Mouse (Mus musculus): ENCODE data around the gene Clta. TPM values are rescaled to one million over a fixed set of nuclear protein-coding genes. Genes with fewer than 3 reads are reported as not detected.
A peak's percentile ranks its signal among the peaks of the same experiment; 100 is the strongest.

The Clta gene
- polyA plus RNA-seq, 1 experiment from 2014 or later = 365 TPM

DNA sequence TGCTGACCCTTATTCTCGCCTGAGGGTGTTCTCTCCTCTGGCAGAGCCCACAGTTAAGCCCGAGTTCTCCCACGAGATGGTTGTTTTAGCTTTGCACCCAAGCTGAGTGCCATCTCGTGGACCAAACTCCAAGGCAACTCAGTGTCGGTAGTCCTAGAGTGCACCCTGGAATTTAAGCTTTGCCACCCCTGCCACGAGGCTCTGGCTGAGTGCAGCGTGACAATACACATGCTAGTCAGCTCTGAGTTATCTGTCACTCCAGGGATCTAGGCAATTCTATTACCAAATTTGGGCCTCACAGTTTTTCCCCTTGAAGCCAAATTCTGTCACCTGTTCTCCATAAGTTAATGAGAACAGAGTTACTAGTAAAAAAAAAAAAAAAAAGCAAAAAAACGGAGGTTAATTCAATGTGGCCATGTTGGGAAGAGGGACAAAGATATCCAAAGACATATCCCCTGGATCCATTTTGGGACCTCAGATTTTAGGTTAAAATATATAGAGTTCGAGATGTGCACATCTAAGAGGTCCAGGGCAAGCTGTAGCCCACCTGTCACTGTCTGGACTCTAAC lies 68.7 kb downstream of the Clta start:
- 12% methylated on average over 9 of the region's 9 CpGs for WGBS
- H3K9ac ChIP-seq = peak overlapping the region; percentile 83
- no peaks in the 10 kb centered on the region for H3K36me3 ChIP-seq (replicated peaks; ENCODE audit: control insufficient read depth, insufficient read depth)

DNA sequence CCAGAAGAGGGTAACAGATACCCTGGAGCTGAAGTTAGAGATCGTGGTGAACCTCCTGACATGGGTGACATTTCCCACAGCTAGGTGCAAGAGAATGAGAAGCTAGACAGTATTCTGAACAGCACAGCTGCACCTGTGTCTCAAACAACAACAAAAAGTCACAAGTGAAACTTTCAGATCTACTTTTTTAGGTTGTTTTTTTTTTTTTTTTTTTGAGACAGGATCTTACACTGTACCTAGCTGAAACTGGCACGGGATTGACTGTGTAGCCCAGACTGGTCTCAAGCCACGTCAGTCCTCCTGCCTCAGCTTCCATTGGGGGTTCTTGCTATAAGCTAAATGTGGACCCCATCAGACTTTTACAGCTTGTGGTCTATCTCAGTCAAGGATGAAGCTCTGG lies 69.5 kb downstream of the Clta start:
- no peak for ATAC-seq (ENCODE audit: low FRiP score)
- WGBS = 89% methylated on average over 3 of the region's 3 CpGs
- Histone ChIP-seq H3K4me2 (replicated peaks) (no peak overlapping the region), H3K9ac (no peak overlapping the region), H3K27me3 (ENCODE audit: control insufficient read depth, insufficient read depth, low read length) (no peaks in the 10 kb centered on the region), H3K4me1 (replicated peaks; ENCODE audit: control insufficient read depth, insufficient read depth, low read length) (peaks cover 19% of the 10 kb centered on the region), H3K4me3 (replicated peaks; ENCODE audit: low read length) (no peak overlapping the region), H3K27ac (no peak overlapping the region), H3K36me3 (replicated peaks; ENCODE audit: control insufficient read depth, insufficient read depth) (no peaks in the 10 kb centered on the region), H3K9me3 (ENCODE audit: control insufficient read depth, low read length) (no peaks in the 10 kb centered on the region)
- no peak for DNase-seq (ENCODE audit: low spot score)

More for the DNA sequence above, 68.7 kb downstream of the Clta start:
- Histone ChIP-seq H3K4me3 (replicated peaks; ENCODE audit: low read length) (peak overlapping the region; percentile 80), H3K27me3 (ENCODE audit: control insufficient read depth, insufficient read depth, low read length) (no peaks in the 10 kb centered on the region), H3K4me2 (replicated peaks) (peak overlapping the region; percentile 61), H3K9me3 (ENCODE audit: control insufficient read depth, low read length) (no peaks in the 10 kb centered on the region), H3K4me1 (replicated peaks; ENCODE audit: control insufficient read depth, insufficient read depth, low read length) (peaks cover 19% of the 10 kb centered on the region), H3K27ac (peak overlapping the region; percentile 78)
- ATAC-seq (ENCODE audit: low FRiP score) (peak; percentile 68), DNase-seq (ENCODE audit: low spot score) (peak; percentile 32)

DNA sequence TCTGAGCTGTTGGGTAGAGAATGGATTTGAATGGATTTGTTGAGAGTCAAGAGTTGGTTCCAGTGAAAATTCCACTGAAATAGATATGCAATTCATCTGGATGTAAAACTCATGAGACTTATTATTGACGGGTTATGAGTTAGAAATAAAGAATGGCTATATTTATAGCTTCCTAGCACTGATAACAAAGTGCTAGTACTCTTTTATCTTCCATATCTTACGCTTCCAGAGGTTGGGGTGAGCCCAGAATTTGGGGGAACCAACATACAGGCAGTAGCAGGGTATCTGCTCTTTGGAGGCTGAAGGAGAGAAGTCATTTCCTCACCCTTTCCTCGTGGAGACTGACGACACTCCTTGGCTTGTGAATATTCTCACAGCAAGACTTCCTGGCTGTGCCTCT lies 70.2 kb downstream of the Clta start:
- Histone ChIP-seq H3K4me3 (replicated peaks; ENCODE audit: low read length) (no peak overlapping the region), H3K27me3 (ENCODE audit: control insufficient read depth, insufficient read depth, low read length) (no peaks in the 10 kb centered on the region), H3K9me3 (ENCODE audit: control insufficient read depth, low read length) (no peaks in the 10 kb centered on the region), H3K36me3 (replicated peaks; ENCODE audit: control insufficient read depth, insufficient read depth) (no peaks in the 10 kb centered on the region), H3K4me1 (replicated peaks; ENCODE audit: control insufficient read depth, insufficient read depth, low read length) (peaks cover 19% of the 10 kb centered on the region), H3K4me2 (replicated peaks) (no peak overlapping the region), H3K27ac (no peak overlapping the region), H3K9ac (no peak overlapping the region)
- ATAC-seq (ENCODE audit: low FRiP score) (no peak), DNase-seq (ENCODE audit: low spot score) (no peak)
- 79% methylated on average over 4 of the region's 4 CpGs for whole genome bisulfite sequencing

GRCm38 (mm10) chr4:44078358-44078933 lies 74.2 kb downstream of the Clta start:
- 91% methylated on average over 7 of the region's 7 CpGs for WGBS
- no peak overlapping the region for H3K4me2 ChIP-seq (replicated peaks)
- H3K36me3 ChIP-seq (replicated peaks; ENCODE audit: control insufficient read depth, insufficient read depth) = no peaks in the 10 kb centered on the region
- H3K4me3 ChIP-seq (replicated peaks; ENCODE audit: low read length) = no peak overlapping the region
- H3K9me3 ChIP-seq (ENCODE audit: control insufficient read depth, low read length) = no peaks in the 10 kb centered on the region
- no peak for ATAC-seq (ENCODE audit: low FRiP score)
- H3K27me3 ChIP-seq (ENCODE audit: control insufficient read depth, insufficient read depth, low read length) = no peaks in the 10 kb centered on the region
- H3K4me1 ChIP-seq (replicated peaks; ENCODE audit: control insufficient read depth, insufficient read depth, low read length) = 0 out of 2 replicates have a peak, but pooled peaks cover under 1% of the 10 kb centered on the region
- no peak overlapping the region for H3K9ac ChIP-seq
- no peak for DNase-seq (ENCODE audit: low spot score)
- H3K27ac ChIP-seq = no peak overlapping the region

Other genes starting within 250 kb of the Clta start
- gene Olfr159, start 233.4 kb upstream of the Clta start, polyA plus RNA-seq (2014; fragmentation: Nextera tagmentation; extraction: Ambion mirVana) = not detected in 2 replicates
- not detected in 2 replicates for gene Olfr156, start 180.6 kb upstream of the Clta start, polyA plus RNA-seq (2014; fragmentation: Nextera tagmentation; extraction: Ambion mirVana)
- 0.03 TPM in 1 of 2 replicates, not detected in the other for gene Olfr157, start 164.3 kb upstream of the Clta start, polyA plus RNA-seq (2014; fragmentation: Nextera tagmentation; extraction: Ambion mirVana)
- not detected in 2 replicates for gene Olfr155, start 152.9 kb upstream of the Clta start, polyA plus RNA-seq (2014; fragmentation: Nextera tagmentation; extraction: Ambion mirVana)
- gene Reck, start 128.9 kb upstream of the Clta start, polyA plus RNA-seq (2014; fragmentation: Nextera tagmentation; extraction: Ambion mirVana) = 6.2 and 7.3 TPM in 2 replicates
- 41.4 and 43.3 TPM in 2 replicates for gene Glipr2, start 47.1 kb upstream of the Clta start, polyA plus RNA-seq (2014; fragmentation: Nextera tagmentation; extraction: Ambion mirVana)
- gene Ccin, start 21.0 kb upstream of the Clta start, polyA plus RNA-seq (2014; fragmentation: Nextera tagmentation; extraction: Ambion mirVana) = 0.09 TPM in 1 of 2 replicates, not detected in the other
- gene Gne, start 79.7 kb downstream of the Clta start, polyA plus RNA-seq (2014; fragmentation: Nextera tagmentation; extraction: Ambion mirVana) = 32.1 and 35.1 TPM in 2 replicates
- gene Rnf38, start 229.3 kb downstream of the Clta start, polyA plus RNA-seq (2014; fragmentation: Nextera tagmentation; extraction: Ambion mirVana) = 46.6 and 48.2 TPM in 2 replicates

All from hindbrain, embryonic 14.5 days (tissue).